Mouse (Mus musculus) heart, embryonic 12.5 days (tissue): ENCODE results near the gene Fam222b. TPM values are rescaled to one million over a fixed set of nuclear protein-coding genes. Genes with fewer than 3 reads are reported as not detected.
"Not testable (repeated sequence)": the region's sequence is repeated elsewhere in the genome, so short reads cannot be mapped to it uniquely, and the experiment has no call there.

Experiments
- ATAC-seq: fragments of 200-750 bp; cut with Nextera tagmentation; 2 replicates; pipeline ENCODE4 v1.8.0; 2017; ENCODE audit warnings: moderate TSS enrichment, moderate library complexity; ENCODE audit not compliant: insufficient number of reproducible peaks, low FRiP score
- H3K27ac ChIP-seq: fragments of 300-500 bp; sonication (generic); 2 replicates; pipeline ENCODE4 v1.5.1; 2016; ENCODE audit warnings: mild to moderate bottlenecking, moderate library complexity; ENCODE audit not compliant: poor library complexity, severe bottlenecking
- H3K27me3 ChIP-seq: fragments of 300-500 bp; sonication (generic); replicated peaks from 2 replicates; pipeline ENCODE4 v1.6.1; 2016; ENCODE audit warnings: mild to moderate bottlenecking, moderate library complexity
- H3K36me3 ChIP-seq: fragments of 300-500 bp; sonication (generic); 2 replicates; pipeline ENCODE4 v1.6.1; 2016; ENCODE audit warnings: mild to moderate bottlenecking, moderate library complexity
- H3K4me1 ChIP-seq: fragments of 300-500 bp; sonication (generic); replicated peaks from 2 replicates; pipeline ENCODE4 v1.6.1; 2016; ENCODE audit warnings: mild to moderate bottlenecking
- H3K4me2 ChIP-seq: fragments of 300-500 bp; sonication (generic); 2 replicates; pipeline ENCODE4 v1.6.1; 2016; ENCODE audit warnings: mild to moderate bottlenecking, moderate library complexity
- H3K4me3 ChIP-seq: fragments of 300-500 bp; sonication (generic); 2 replicates; pipeline ENCODE4 v1.5.1; 2016; ENCODE audit warnings: mild to moderate bottlenecking
- H3K9ac ChIP-seq: fragments of 300-500 bp; sonication (generic); 2 replicates; pipeline ENCODE4 v1.6.1; 2016; ENCODE audit warnings: mild to moderate bottlenecking, moderate library complexity
- H3K9me3 ChIP-seq: fragments of 300-500 bp; sonication (generic); replicated peaks from 2 replicates; pipeline ENCODE4 v1.6.1; 2016; ENCODE audit warnings: mild to moderate bottlenecking, moderate library complexity
- WGBS: fragments of 180-500 bp; shearing (Covaris S2); methylation state at CpG from one replicate; pipeline ENCODE4 v1.1.7; 2016; 5-methylcytosine and 5-hydroxymethylcytosine counted together
- polyA plus RNA-seq: library from polyadenylated mRNA; unstranded; fragments of >200 nt; fragmentation: Nextera tagmentation; extraction: Ambion mirVana; gene quantifications from 2 replicates; pipeline ENCODE4 v1.2.1, GENCODE M21; 2016

The Fam222b gene
- polyA plus RNA-seq, 1 experiment from 2014 or later: 22.6 TPM

GRCm38 (mm10) chr11:78182450-78182849, 88.0 kb downstream of the Fam222b start:
- ATAC-seq: no peak
- Histone ChIP-seq H3K36me3 (peaks cover 30% of the 10 kb centered on the region), H3K27ac (peak overlapping the region; percentile 91), H3K9me3 (no peaks in the 10 kb centered on the region), H3K4me3 (peak overlapping the region; percentile 95), H3K4me2 (peak overlapping the region; percentile 67), H3K27me3 (no peaks in the 10 kb centered on the region), H3K4me1 (peaks cover 30% of the 10 kb centered on the region), H3K9ac (peak overlapping the region; percentile 97)
- WGBS: 4% methylated on average over 7 of the region's 7 CpGs

- WGBS: under 1% methylated on average over 38 of the region's 38 CpGs
- ATAC-seq: peak; percentile 87
- peaks cover 30% of the 10 kb centered on the region for H3K36me3 ChIP-seq
Observed at GRCm38 (mm10) chr11:78182961-78183844, 88.7 kb downstream of the Fam222b start, which contains the start of gene Rpl23a. TSS of gene Rpl23a (minus strand) at chr11:78183584.

GRCm38 (mm10) chr11:78183884-78184514, 89.5 kb downstream of the Fam222b start:
- no peaks in the 10 kb centered on the region for H3K9me3 ChIP-seq
- no peaks in the 10 kb centered on the region for H3K27me3 ChIP-seq
- WGBS: 51% methylated on average over 10 of the region's 10 CpGs
- no peak for ATAC-seq
- H3K27ac ChIP-seq: no peak overlapping the region
- no peak overlapping the region for H3K9ac ChIP-seq
- peaks cover 29% of the 10 kb centered on the region for H3K4me1 ChIP-seq
- peak overlapping the region; percentile 67 for H3K4me2 ChIP-seq
- peak overlapping the region; percentile 95 for H3K4me3 ChIP-seq
- peaks cover 30% of the 10 kb centered on the region for H3K36me3 ChIP-seq

More at GRCm38 (mm10) chr11:78182961-78183844, 88.7 kb downstream of the Fam222b start, which contains the start of gene Rpl23a:
- Histone ChIP-seq H3K27me3 (no peaks in the 10 kb centered on the region), H3K9me3 (no peaks in the 10 kb centered on the region), H3K4me2 (peak within 1 kb of the TSS; percentile 67), H3K9ac (peak within 1 kb of the TSS; percentile 97), H3K4me1 (peaks cover 30% of the 10 kb centered on the region), H3K27ac (peak within 1 kb of the TSS; percentile 91), H3K4me3 (peak within 1 kb of the TSS; percentile 95)

DNA sequence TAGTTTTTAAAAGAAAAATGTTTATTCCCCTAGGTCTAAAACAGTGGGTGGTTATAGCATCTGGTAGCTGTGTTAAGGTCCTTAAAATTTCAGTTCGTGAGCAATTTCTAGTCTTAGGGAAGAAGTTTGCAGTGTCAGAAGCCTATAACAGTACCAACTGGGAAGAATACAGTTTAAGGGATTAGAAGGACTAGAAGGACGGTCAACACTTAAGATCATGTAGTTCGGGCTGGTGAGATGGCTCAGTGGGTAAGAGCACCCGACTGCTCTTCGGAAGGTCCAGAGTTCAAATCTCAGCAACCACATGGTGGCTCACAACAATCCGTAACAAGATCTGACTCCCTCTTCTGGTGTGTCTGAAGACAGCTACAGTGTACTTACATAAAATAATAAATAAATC, 90.2 kb downstream of the Fam222b start:
- H3K9me3 ChIP-seq, ATAC-seq, H3K27me3 ChIP-seq, H3K4me2 ChIP-seq, H3K27ac ChIP-seq, H3K9ac ChIP-seq, H3K4me3 ChIP-seq: not testable (repeated sequence)
- H3K36me3 ChIP-seq: peaks cover 26% of the 10 kb centered on the region
- WGBS: 94% methylated on average over 6 of the region's 6 CpGs
- peaks cover 27% of the 10 kb centered on the region for H3K4me1 ChIP-seq

GRCm38 (mm10) chr11:78188331-78189233, 94.1 kb downstream of the Fam222b start, which contains the start of gene Rab34:
TSS of gene Rab34 (plus strand) at chr11:78188430.
- Histone ChIP-seq H3K9ac (peak within 1 kb of the TSS; percentile 90), H3K4me1 (peaks cover 11% of the 10 kb centered on the region), H3K27me3 (no peaks in the 10 kb centered on the region), H3K4me2 (peak within 1 kb of the TSS; percentile 86), H3K4me3 (peak within 1 kb of the TSS; percentile 66), H3K36me3 (peaks cover 28% of the 10 kb centered on the region), H3K27ac (peak within 1 kb of the TSS; percentile 95), H3K9me3 (no peaks in the 10 kb centered on the region)
- peak; percentile 77 for ATAC-seq
- WGBS: 1% methylated on average over 77 of the region's 80 CpGs

- H3K36me3 ChIP-seq: peaks cover 28% of the 10 kb centered on the region
- peak overlapping the region; percentile 90 for H3K9ac ChIP-seq
- H3K4me1 ChIP-seq: peaks cover 15% of the 10 kb centered on the region
- WGBS: under 1% methylated on average over 42 of the region's 42 CpGs
- peak; percentile 73 for ATAC-seq
- H3K4me3 ChIP-seq: peak overlapping the region; percentile 66
- peak overlapping the region; percentile 95 for H3K27ac ChIP-seq
- no peaks in the 10 kb centered on the region for H3K27me3 ChIP-seq
- H3K4me2 ChIP-seq: peak overlapping the region; percentile 86
- H3K9me3 ChIP-seq: no peaks in the 10 kb centered on the region
Observed at GRCm38 (mm10) chr11:78189234-78190040, 95.0 kb downstream of the Fam222b start.

DNA sequence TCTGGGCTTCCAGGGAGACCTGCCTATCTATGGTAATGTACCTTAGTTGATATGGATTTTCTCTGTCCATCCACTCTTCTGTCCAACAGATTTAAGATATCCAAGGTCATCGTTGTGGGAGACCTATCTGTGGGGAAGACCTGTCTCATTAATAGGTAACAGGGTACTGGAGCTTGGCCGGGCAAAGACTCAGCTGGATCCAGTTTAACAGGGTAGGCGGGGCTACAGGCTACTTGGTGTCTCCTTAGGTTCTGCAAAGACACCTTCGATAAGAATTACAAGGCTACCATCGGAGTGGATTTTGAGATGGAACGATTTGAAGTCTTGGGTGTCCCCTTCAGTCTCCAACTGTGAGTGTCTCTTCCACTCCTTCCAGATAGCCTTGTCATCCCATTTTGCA, 95.6 kb downstream of the Fam222b start:
- Histone ChIP-seq H3K27me3 (no peaks in the 10 kb centered on the region), H3K9ac (0 out of 2 replicates have a peak overlapping the region, but pooled peaks have one; percentile 90), H3K4me2 (peak overlapping the region; percentile 86), H3K4me1 (peaks cover 19% of the 10 kb centered on the region), H3K27ac (peak overlapping the region; percentile 95; the same call in 1 of the 2 replicates), H3K36me3 (peaks cover 28% of the 10 kb centered on the region), H3K9me3 (no peaks in the 10 kb centered on the region), H3K4me3 (peak overlapping the region; percentile 66)
- WGBS: 74% methylated on average over 6 of the region's 6 CpGs
- no peak for ATAC-seq

- peaks cover 28% of the 10 kb centered on the region for H3K36me3 ChIP-seq
- peaks cover 23% of the 10 kb centered on the region for H3K4me1 ChIP-seq
- H3K9me3 ChIP-seq: no peaks in the 10 kb centered on the region
- no peaks in the 10 kb centered on the region for H3K27me3 ChIP-seq
- no peak within 1 kb of the TSS for H3K27ac ChIP-seq
- ATAC-seq: no peak
- WGBS: 70% methylated on average over 1 of the region's 1 CpGs
- H3K4me2 ChIP-seq: peak within 1 kb of the TSS; percentile 87
- H3K4me3 ChIP-seq: peak within 1 kb of the TSS; percentile 58
- no peak within 1 kb of the TSS for H3K9ac ChIP-seq
Observed at GRCm38 (mm10) chr11:78193113-78193512, 98.7 kb downstream of the Fam222b start, which contains the start of gene Proca1. TSS of gene Proca1 (plus strand) at chr11:78193392.

DNA sequence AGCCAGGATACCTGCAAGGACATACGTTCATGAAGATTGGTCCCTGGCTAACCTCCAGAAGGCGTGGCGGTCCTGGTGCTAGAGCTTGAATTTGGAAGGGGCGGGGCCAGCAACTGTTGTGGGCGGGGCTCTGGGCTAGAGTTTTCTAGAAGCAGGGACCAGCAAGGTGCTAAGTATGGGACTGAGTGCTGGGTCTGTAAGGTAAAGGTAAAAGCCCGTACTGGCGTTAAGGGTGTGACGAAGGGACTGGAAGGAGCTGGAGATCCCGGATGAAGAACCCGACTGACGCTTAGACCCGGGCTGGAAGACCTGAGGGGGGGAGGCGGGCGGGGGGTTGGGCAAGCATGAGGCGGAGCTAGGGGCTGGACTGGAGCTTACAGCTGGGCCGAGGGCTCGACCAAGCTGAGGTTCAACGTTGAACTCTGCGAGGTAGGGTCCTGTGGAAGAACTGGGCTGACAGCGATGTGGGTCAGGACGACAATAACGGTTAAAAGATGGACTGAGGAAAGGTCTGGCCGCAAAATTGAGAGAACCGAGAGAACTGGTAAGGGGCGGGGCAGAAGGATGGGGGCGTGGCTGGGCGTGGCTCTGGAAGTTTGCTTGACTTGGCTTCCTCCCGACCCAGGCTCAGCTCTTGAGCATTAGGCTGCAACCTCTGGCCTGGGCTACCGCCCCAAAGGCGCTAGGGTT, 100.1 kb downstream of the Fam222b start:
- Histone ChIP-seq H3K36me3 (peaks cover 28% of the 10 kb centered on the region), H3K4me2 (peak overlapping the region; percentile 87), H3K9ac (peak overlapping the region; percentile 68), H3K4me1 (peaks cover 20% of the 10 kb centered on the region), H3K27me3 (no peaks in the 10 kb centered on the region), H3K9me3 (no peaks in the 10 kb centered on the region), H3K27ac (peak overlapping the region; percentile 56), H3K4me3 (peak overlapping the region; percentile 58)
- 3% methylated on average over 30 of the region's 30 CpGs for WGBS
- peak; percentile 82 for ATAC-seq
